Mouse (Mus musculus): ENCODE measurements at regions not wholly inside any gene's neighbourhood (a gene's known extent, or its start where the extent isn't known, plus 50 kb on each side); places are given as distances from the start of the nearest gene placed in this dataset.

- H3K79me2 ChIP-seq (ENCODE audit: control insufficient read depth, insufficient read depth), result no peaks in the 10 kb centered on the region
- TF ChIP-seq CEBPB (IDR thresholded peaks at IDR 0.05; ENCODE audit: insufficient read depth, poor library complexity, severe bottlenecking) (no peak), USF1 (IDR thresholded peaks at IDR 0.05; ENCODE audit: low read depth) (no peak), POLR2A (IDR thresholded peaks at IDR 0.05; ENCODE audit: insufficient read length, low read depth) (no peak), TCF3 (IDR thresholded peaks at IDR 0.05; ENCODE audit: insufficient read length, low read depth) (no peak), MYOG (IDR thresholded peaks at IDR 0.05; ENCODE audit: control insufficient read depth in 1 of 3, insufficient read depth in 1 of 3, insufficient read length in 2 of 3, low read depth in 2 of 3) (no peak), E2F4 (IDR thresholded peaks at IDR 0.05; ENCODE audit: insufficient read depth) (no peak), POLR2AphosphoS2 (IDR thresholded peaks at IDR 0.05; ENCODE audit: insufficient read length, low read depth) (no peak), SRF (IDR thresholded peaks at IDR 0.05; ENCODE audit: control insufficient read depth, insufficient read length, low read depth) (no peak), TCF12 (IDR thresholded peaks at IDR 0.05; ENCODE audit: insufficient read depth, poor library complexity, severe bottlenecking) (no peak), REST (IDR thresholded peaks at IDR 0.05; ENCODE audit: insufficient read depth, insufficient read length) (no peak), MAX (IDR thresholded peaks at IDR 0.05; ENCODE audit: low read depth) (no peak)
Measured at GRCm38 (mm10) chr7:71193131-71193530, 158.2 kb downstream of the Gm10295 start.

DNA sequence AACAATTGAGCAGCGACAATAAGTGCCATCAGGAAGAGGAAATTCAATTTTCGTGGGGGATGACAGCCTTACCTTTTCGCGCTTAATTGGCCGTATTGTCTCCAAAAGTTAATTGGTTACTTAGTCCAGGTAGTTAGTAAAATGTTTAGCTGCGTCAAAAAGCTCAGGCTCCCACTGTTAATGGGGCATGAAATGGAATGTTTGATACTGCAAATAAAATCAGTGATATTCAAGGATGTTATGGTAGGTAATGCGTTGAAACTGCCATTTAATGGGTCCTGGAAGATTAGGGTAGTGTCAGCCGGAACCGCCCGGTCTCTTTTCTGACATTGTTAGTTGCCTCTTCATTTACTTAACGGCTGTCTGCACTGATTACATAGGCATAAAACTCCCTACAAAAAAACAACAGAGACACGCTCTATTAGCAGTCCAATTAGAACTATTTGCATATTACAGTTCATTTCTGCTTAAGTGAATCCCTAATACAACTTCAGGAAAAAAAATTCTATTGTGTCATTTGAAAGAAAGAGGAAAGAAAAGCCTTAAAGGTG, 161.0 kb downstream of the Gm10295 start:
- H3K4me2 ChIP-seq (ENCODE audit: low read depth), result no peak overlapping the region
- H3K36me3 ChIP-seq (ENCODE audit: control insufficient read depth, insufficient read depth), result no peaks in the 10 kb centered on the region
- no peak overlapping the region for H3K4me3 ChIP-seq
- no peaks in the 10 kb centered on the region for H3K79me2 ChIP-seq (ENCODE audit: control insufficient read depth, insufficient read depth)
- H3ac ChIP-seq (ENCODE audit: control insufficient read depth, insufficient read length), result no peak overlapping the region
- no peak for TF ChIP-seq E2F4 (IDR thresholded peaks at IDR 0.05; ENCODE audit: insufficient read depth)
- no peak for TF ChIP-seq TCF12 (IDR thresholded peaks at IDR 0.05; ENCODE audit: insufficient read depth, poor library complexity, severe bottlenecking)
- no peak for TF ChIP-seq POLR2AphosphoS2 (IDR thresholded peaks at IDR 0.05; ENCODE audit: insufficient read length, low read depth)
- TF ChIP-seq USF1 (IDR thresholded peaks at IDR 0.05; ENCODE audit: low read depth), result no peak
- no peak for TF ChIP-seq CEBPB (IDR thresholded peaks at IDR 0.05; ENCODE audit: insufficient read depth, poor library complexity, severe bottlenecking)
- no peak for TF ChIP-seq POLR2A (IDR thresholded peaks at IDR 0.05; ENCODE audit: insufficient read length, low read depth)
- no peak for TF ChIP-seq SRF (IDR thresholded peaks at IDR 0.05; ENCODE audit: control insufficient read depth, insufficient read length, low read depth)
- TF ChIP-seq MYOD1 (IDR thresholded peaks at IDR 0.05; ENCODE audit: control insufficient read depth in 1 of 3, insufficient read length in 2 of 3, low read depth in 2 of 3), result no peak
- no peak for TF ChIP-seq TCF3 (IDR thresholded peaks at IDR 0.05; ENCODE audit: insufficient read length, low read depth)
- TF ChIP-seq MAX (IDR thresholded peaks at IDR 0.05; ENCODE audit: low read depth), result no peak
- TF ChIP-seq MYOG (IDR thresholded peaks at IDR 0.05; ENCODE audit: control insufficient read depth in 1 of 3, insufficient read depth in 1 of 3, insufficient read length in 2 of 3, low read depth in 2 of 3), result no peak
- TF ChIP-seq REST (IDR thresholded peaks at IDR 0.05; ENCODE audit: insufficient read depth, insufficient read length), result no peak
- no peaks in the 10 kb centered on the region for H3K27me3 ChIP-seq (ENCODE audit: control insufficient read depth, insufficient read depth, insufficient read length)

More at GRCm38 (mm10) chr7:71193131-71193530, 158.2 kb downstream of the Gm10295 start:
- Histone ChIP-seq H3K4me2 (ENCODE audit: low read depth) (no peak overlapping the region), H3K36me3 (ENCODE audit: control insufficient read depth, insufficient read depth) (no peaks in the 10 kb centered on the region), H3K4me3 (no peak overlapping the region), H3ac (ENCODE audit: control insufficient read depth, insufficient read length) (no peak overlapping the region), H3K27me3 (ENCODE audit: control insufficient read depth, insufficient read depth, insufficient read length) (no peaks in the 10 kb centered on the region)

DNA sequence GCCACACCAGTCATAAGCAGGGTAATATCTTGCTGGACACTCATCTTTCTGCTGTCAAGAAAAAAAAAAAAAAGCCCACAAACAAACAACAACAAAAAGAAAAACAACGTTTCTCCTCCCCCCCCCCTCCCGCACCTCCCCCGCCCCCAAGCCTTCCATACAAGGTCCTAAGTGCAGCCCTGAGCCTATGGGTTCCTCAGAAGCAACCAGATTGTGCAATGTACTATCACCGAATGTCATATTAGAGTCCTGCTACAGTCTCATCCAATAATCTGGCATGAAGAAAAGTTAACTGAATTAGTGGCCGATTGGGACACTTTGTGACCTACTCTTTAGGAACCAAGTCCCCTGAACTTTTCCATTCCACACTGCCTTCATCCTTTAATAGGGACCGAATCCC, 161.5 kb downstream of the Gm10295 start:
- H3K36me3 ChIP-seq (ENCODE audit: control insufficient read depth, insufficient read depth), result no peaks in the 10 kb centered on the region
- H3K27me3 ChIP-seq (ENCODE audit: control insufficient read depth, insufficient read depth, insufficient read length), result no peaks in the 10 kb centered on the region
- H3ac ChIP-seq (ENCODE audit: control insufficient read depth, insufficient read length), result no peak overlapping the region
- H3K4me3 ChIP-seq, result no peak overlapping the region
- TF ChIP-seq MYOD1 (IDR thresholded peaks at IDR 0.05; ENCODE audit: control insufficient read depth in 1 of 3, insufficient read length in 2 of 3, low read depth in 2 of 3) (no peak), MYOG (IDR thresholded peaks at IDR 0.05; ENCODE audit: control insufficient read depth in 1 of 3, insufficient read depth in 1 of 3, insufficient read length in 2 of 3, low read depth in 2 of 3) (no peak), CEBPB (IDR thresholded peaks at IDR 0.05; ENCODE audit: insufficient read depth, poor library complexity, severe bottlenecking) (no peak), REST (IDR thresholded peaks at IDR 0.05; ENCODE audit: insufficient read depth, insufficient read length) (no peak), TCF12 (IDR thresholded peaks at IDR 0.05; ENCODE audit: insufficient read depth, poor library complexity, severe bottlenecking) (no peak), MAX (IDR thresholded peaks at IDR 0.05; ENCODE audit: low read depth) (no peak), USF1 (IDR thresholded peaks at IDR 0.05; ENCODE audit: low read depth) (no peak), TCF3 (IDR thresholded peaks at IDR 0.05; ENCODE audit: insufficient read length, low read depth) (no peak), SRF (IDR thresholded peaks at IDR 0.05; ENCODE audit: control insufficient read depth, insufficient read length, low read depth) (no peak), POLR2AphosphoS2 (IDR thresholded peaks at IDR 0.05; ENCODE audit: insufficient read length, low read depth) (no peak), E2F4 (IDR thresholded peaks at IDR 0.05; ENCODE audit: insufficient read depth) (no peak), POLR2A (IDR thresholded peaks at IDR 0.05; ENCODE audit: insufficient read length, low read depth) (no peak)
- H3K4me2 ChIP-seq (ENCODE audit: low read depth), result no peak overlapping the region
- H3K79me2 ChIP-seq (ENCODE audit: control insufficient read depth, insufficient read depth), result no peaks in the 10 kb centered on the region

DNA sequence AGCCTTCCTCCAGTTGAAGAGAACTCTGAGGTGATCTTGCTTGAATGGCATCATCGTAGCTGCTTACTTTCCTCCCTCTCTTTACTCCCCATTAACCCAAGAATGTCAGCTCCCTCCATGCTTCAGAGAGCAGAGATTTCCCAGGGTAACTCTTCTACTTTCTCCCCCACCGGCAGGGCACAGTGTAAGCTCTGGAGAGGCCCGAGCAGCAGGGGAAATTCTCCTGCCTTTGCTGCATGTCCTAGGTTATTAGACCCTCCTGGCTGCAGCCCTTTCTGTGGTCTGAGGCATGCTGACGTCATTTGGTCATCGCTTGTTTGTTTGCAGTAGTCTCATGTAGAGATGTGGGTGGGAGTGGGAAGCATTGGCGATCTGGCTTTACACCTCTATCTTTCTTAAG, 163.2 kb downstream of the Gm10295 start:
- Histone ChIP-seq H3ac (ENCODE audit: control insufficient read depth, insufficient read length) (no peak overlapping the region), H3K4me2 (ENCODE audit: low read depth) (no peak overlapping the region), H3K27me3 (ENCODE audit: control insufficient read depth, insufficient read depth, insufficient read length) (no peaks in the 10 kb centered on the region), H3K79me2 (ENCODE audit: control insufficient read depth, insufficient read depth) (no peaks in the 10 kb centered on the region), H3K36me3 (ENCODE audit: control insufficient read depth, insufficient read depth) (no peaks in the 10 kb centered on the region), H3K4me3 (no peak overlapping the region)
- TF ChIP-seq REST (IDR thresholded peaks at IDR 0.05; ENCODE audit: insufficient read depth, insufficient read length), result no peak
- TF ChIP-seq CEBPB (IDR thresholded peaks at IDR 0.05; ENCODE audit: insufficient read depth, poor library complexity, severe bottlenecking), result no peak
- no peak for TF ChIP-seq E2F4 (IDR thresholded peaks at IDR 0.05; ENCODE audit: insufficient read depth)
- TF ChIP-seq MYOD1 (IDR thresholded peaks at IDR 0.05; ENCODE audit: control insufficient read depth in 1 of 3, insufficient read length in 2 of 3, low read depth in 2 of 3), result no peak
- no peak for TF ChIP-seq MAX (IDR thresholded peaks at IDR 0.05; ENCODE audit: low read depth)
- TF ChIP-seq USF1 (IDR thresholded peaks at IDR 0.05; ENCODE audit: low read depth), result no peak
- no peak for TF ChIP-seq TCF12 (IDR thresholded peaks at IDR 0.05; ENCODE audit: insufficient read depth, poor library complexity, severe bottlenecking)
- no peak for TF ChIP-seq TCF3 (IDR thresholded peaks at IDR 0.05; ENCODE audit: insufficient read length, low read depth)
- TF ChIP-seq MYOG (IDR thresholded peaks at IDR 0.05; ENCODE audit: control insufficient read depth in 1 of 3, insufficient read depth in 1 of 3, insufficient read length in 2 of 3, low read depth in 2 of 3), result no peak
